Mouse (Mus musculus): ENCODE results near the gene Gbf1. TPM values are rescaled to one million over a fixed set of nuclear protein-coding genes. Genes with fewer than 3 reads are reported as not detected.

Gbf1 gene
- total and polyA plus RNA-seq, 3 experiments, result 8.6 to 26.1 (median 18.7) TPM

GRCm38 (mm10) chr19:46287566-46287965, 135.3 kb downstream of the Gbf1 start:
- dilution Hi-C loops (cut with MboI; ENCODE audit: extremely low pct_ligation_motif_present, extremely low pct_unique_long_range_greater_than_20kb, low sequenced_read_pairs) (no loop called here), in situ Hi-C loops (cut with MboI; ENCODE audit: low pct_ligation_motif_present, low pct_unique_long_range_greater_than_20kb, low sequenced_read_pairs) (no loop called here)
- TF ChIP-seq EP300 (IDR thresholded peaks at IDR 0.05; ENCODE audit: low read length) (no peak), NELFE (IDR thresholded peaks at IDR 0.05; ENCODE audit: low read depth, low read length) (no peak), SMC3 (IDR thresholded peaks at IDR 0.05; ENCODE audit: low read depth, low read length) (no peak)
- no peaks in the 10 kb centered on the region for H3K27me3 ChIP-seq (replicated peaks)
- H3K27ac ChIP-seq (ENCODE audit: insufficient read depth, low read depth), result no peak overlapping the region
- peaks cover 0 to 9% of the 10 kb centered on the region in 2 experiments; a peak in 2 of 4 replicates for H3K4me1 ChIP-seq (ENCODE audit: control insufficient read depth in 1 of 2, insufficient read depth in 2 of 2)
- no peak overlapping the region for H3K4me3 ChIP-seq (replicated peaks in 1 of 3; ENCODE audit: low read depth in 2 of 3, low read length in 2 of 3, poor library complexity in 1 of 3)
- no peak overlapping the region for H3K9ac ChIP-seq (ENCODE audit: insufficient read depth, low read depth)
- H3K79me2 ChIP-seq (replicated peaks; ENCODE audit: control insufficient read depth, extremely low read depth, insufficient read depth, poor library complexity, severe bottlenecking), result no peaks in the 10 kb centered on the region
- H3K4me2 ChIP-seq (ENCODE audit: insufficient read depth, low read depth, poor library complexity, severe bottlenecking), result no peak overlapping the region
- no peaks in the 10 kb centered on the region for H3K9me3 ChIP-seq (replicated peaks; ENCODE audit: low read length)
- peaks cover 36 to 49% of the 10 kb centered on the region in 2 experiments for H3K36me3 ChIP-seq (replicated peaks in 1 of 2; ENCODE audit: control insufficient read depth in 1 of 2, insufficient read depth in 1 of 2, low read length in 1 of 2)
- DNase-seq (ENCODE audit: extremely low read depth), result no peak

- Histone ChIP-seq H3K9me3 (replicated peaks; ENCODE audit: low read length) (no peaks in the 10 kb centered on the region), H3K36me3 (replicated peaks in 1 of 2; ENCODE audit: control insufficient read depth in 1 of 2, insufficient read depth in 1 of 2, low read length in 1 of 2) (peaks cover 11 to 21% of the 10 kb centered on the region in 2 experiments), H3K4me2 (ENCODE audit: insufficient read depth, low read depth, poor library complexity, severe bottlenecking) (no peak overlapping the region), H3K4me1 (ENCODE audit: control insufficient read depth in 1 of 2, insufficient read depth in 2 of 2) (peaks cover 0 to 9% of the 10 kb centered on the region in 2 experiments; a peak in 2 of 4 replicates), H3K27me3 (replicated peaks) (no peaks in the 10 kb centered on the region), H3K79me2 (replicated peaks; ENCODE audit: control insufficient read depth, extremely low read depth, insufficient read depth, poor library complexity, severe bottlenecking) (no peaks in the 10 kb centered on the region), H3K4me3 (replicated peaks in 1 of 3; ENCODE audit: low read depth in 2 of 3, low read length in 2 of 3, poor library complexity in 1 of 3) (no peak overlapping the region), H3K9ac (ENCODE audit: insufficient read depth, low read depth) (no peak overlapping the region), H3K27ac (ENCODE audit: insufficient read depth, low read depth) (no peak overlapping the region)
- no peak for DNase-seq (ENCODE audit: extremely low read depth)
- dilution Hi-C loops (cut with MboI; ENCODE audit: extremely low pct_ligation_motif_present, extremely low pct_unique_long_range_greater_than_20kb, low sequenced_read_pairs) (no loop called here), in situ Hi-C loops (cut with MboI; ENCODE audit: low pct_ligation_motif_present, low pct_unique_long_range_greater_than_20kb, low sequenced_read_pairs) (no loop called here)
- TF ChIP-seq POLR2AphosphoS2 (IDR thresholded peaks at IDR 0.05; ENCODE audit: low read depth, low read length), result no peak
- no peak for TF ChIP-seq RCOR1 (conservative IDR thresholded peaks at IDR 0.05; ENCODE audit: low read depth, low read length)
- no peak for TF ChIP-seq MEF2A (IDR thresholded peaks at IDR 0.05; ENCODE audit: borderline replicate concordance, low read depth, low read length)
- TF ChIP-seq NRF1 (IDR thresholded peaks at IDR 0.05; ENCODE audit: low read depth, low read length), result no peak
Observed at GRCm38 (mm10) chr19:46290535-46291105, 138.3 kb downstream of the Gbf1 start.

DNA sequence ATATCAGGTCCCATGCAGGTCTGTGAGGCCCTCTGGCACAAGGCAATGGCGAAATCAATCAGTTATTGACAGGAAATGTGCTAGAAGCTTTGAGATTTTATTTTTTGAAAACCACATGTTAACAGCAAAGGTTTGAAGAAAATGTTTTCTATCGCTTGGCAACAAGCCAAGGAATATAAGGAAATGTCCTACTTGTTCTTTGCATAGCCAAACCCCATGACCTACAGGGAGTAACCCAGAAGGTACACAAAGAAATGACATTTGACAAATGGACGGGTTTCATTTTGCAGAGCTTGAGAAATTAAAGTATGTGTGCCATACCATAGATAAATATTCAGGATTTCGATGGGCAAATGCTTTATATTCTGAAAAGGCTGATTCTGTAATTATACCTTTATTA, 144.6 kb downstream of the Gbf1 start:
- dilution Hi-C loops (cut with MboI; ENCODE audit: extremely low pct_ligation_motif_present, extremely low pct_unique_long_range_greater_than_20kb, low sequenced_read_pairs), result no loop called here
- Histone ChIP-seq H3K36me3 (replicated peaks in 1 of 2; ENCODE audit: control insufficient read depth in 1 of 2, insufficient read depth in 1 of 2, low read length in 1 of 2) (no peaks in the 10 kb centered on the region), H3K4me3 (replicated peaks in 1 of 3; ENCODE audit: low read depth in 2 of 3, low read length in 2 of 3, poor library complexity in 1 of 3) (no peak overlapping the region), H3K79me2 (replicated peaks; ENCODE audit: control insufficient read depth, extremely low read depth, insufficient read depth, poor library complexity, severe bottlenecking) (no peaks in the 10 kb centered on the region), H3K4me2 (ENCODE audit: insufficient read depth, low read depth, poor library complexity, severe bottlenecking) (no peak overlapping the region), H3K9ac (ENCODE audit: insufficient read depth, low read depth) (no peak overlapping the region), H3K27me3 (replicated peaks) (no peaks in the 10 kb centered on the region), H3K27ac (ENCODE audit: insufficient read depth, low read depth) (no peak overlapping the region), H3K4me1 (ENCODE audit: control insufficient read depth in 1 of 2, insufficient read depth in 2 of 2) (peaks cover 0 to 2% of the 10 kb centered on the region in 2 experiments; a peak in 2 of 4 replicates), H3K9me3 (replicated peaks; ENCODE audit: low read length) (no peaks in the 10 kb centered on the region)
- in situ Hi-C loops (cut with MboI; ENCODE audit: low pct_ligation_motif_present, low pct_unique_long_range_greater_than_20kb, low sequenced_read_pairs), result no loop called here
- TF ChIP-seq MAFK (IDR thresholded peaks at IDR 0.05; ENCODE audit: insufficient replicate concordance, low read length) (no peak), NELFE (IDR thresholded peaks at IDR 0.05; ENCODE audit: low read depth, low read length) (no peak), UBTF (IDR thresholded peaks at IDR 0.05; ENCODE audit: low read depth, low read length) (no peak), ZC3H11A (IDR thresholded peaks at IDR 0.05; ENCODE audit: low read depth, low read length) (no peak), MEF2A (IDR thresholded peaks at IDR 0.05; ENCODE audit: borderline replicate concordance, low read depth, low read length) (no peak)
- no peak for DNase-seq (ENCODE audit: extremely low read depth)
